ENCODE assay signal across 8 mouse cellular contexts in genomic region chr19:45302548-45303241, GRCm38 (mm10).
A peak's percentile ranks its signal among the peaks of the same experiment; 100 is the strongest.
DNase-seq lines count a peak whose midpoint lies in the region; ATAC-seq and TF ChIP-seq lines count a peak whose summit lies in the region.

No protein-coding gene starts in this region.

- peaks cover 23% of the 10 kb centered on the region for H3K27me3 ChIP-seq in kidney, postnatal 0 days (ENCODE audit: insufficient read depth, low read length)
- peaks cover 18% of the 10 kb centered on the region; the same call in 1 of the 2 replicates for H3K27me3 ChIP-seq in forebrain, embryonic 15.5 days
- H3K27me3 ChIP-seq in liver, embryonic 14.5 days (ENCODE audit: control insufficient read depth, insufficient read depth, low read length), result peaks cover 59% of the 10 kb centered on the region

- no peaks in the 10 kb centered on the region; the same call in 1 of the 2 replicates for H3K4me1 ChIP-seq in kidney, postnatal 0 days (replicated peaks; ENCODE audit: insufficient read depth, low read length)
- H3K4me1 ChIP-seq in forebrain, embryonic 15.5 days, result peaks cover 33% of the 10 kb centered on the region
- H3K4me1 ChIP-seq in liver, embryonic 14.5 days (replicated peaks; ENCODE audit: control insufficient read depth in 2 of 2, insufficient read depth in 2 of 2, low read length in 1 of 2), result peaks cover 0 to under 1% of the 10 kb centered on the region in 2 experiments; a peak in 1 of 4 replicates

- no peak overlapping the region for H3K27ac ChIP-seq in kidney, postnatal 0 days
- peak overlapping the region; percentile 97 for H3K27ac ChIP-seq in forebrain, embryonic 15.5 days (replicated peaks)
- H3K27ac ChIP-seq in liver, embryonic 14.5 days, result no peak overlapping the region

- no peak for TF ChIP-seq CTCF in kidney, postnatal 0 days (IDR thresholded peaks at IDR 0.05; ENCODE audit: low read depth)
- no peak for TF ChIP-seq CTCF in liver, embryonic 14.5 days (IDR thresholded peaks at IDR 0.05; ENCODE audit: low read depth)

- no peak for ATAC-seq in kidney, postnatal 0 days (replicated peaks; ENCODE audit: low FRiP score, low read depth)
- peak; percentile 34; the same call in 1 of the 2 replicates for ATAC-seq in forebrain, embryonic 15.5 days (replicated peaks)
- no peak for ATAC-seq in liver, embryonic 14.5 days (ENCODE audit: insufficient read depth)

- DNase-seq in kidney, postnatal 0 days (ENCODE audit: low spot score), result no peak
- DNase-seq in kidney, postnatal 36 days, result no peak
- DNase-seq in cerebellum, adult 18-20 months, result peak; percentile 70 to 72
- DNase-seq in liver, embryonic 14.5 days (ENCODE audit: low read depth in 3 of 3, low spot score in 3 of 3), result no peak
- no peak for DNase-seq in yolk sac, embryonic 10.5 days (ENCODE audit: low spot score)
- no peak for DNase-seq in ovary, postnatal 14 days (ENCODE audit: low spot score)
- DNase-seq in adipocyte (ENCODE audit: low spot score), result no peak

- no peaks in the 10 kb centered on the region for H3K36me3 ChIP-seq in kidney, postnatal 0 days (ENCODE audit: insufficient read depth, low read length)
- no peaks in the 10 kb centered on the region for H3K36me3 ChIP-seq in forebrain, embryonic 15.5 days
- no peaks in the 10 kb centered on the region for H3K36me3 ChIP-seq in liver, embryonic 14.5 days (replicated peaks; ENCODE audit: control insufficient read depth, insufficient read depth, low read depth)

- TF ChIP-seq EP300 in liver, embryonic 14.5 days (IDR thresholded peaks at IDR 0.05; ENCODE audit: low read depth), result no peak

- peak overlapping the region; percentile 60 for H3K4me3 ChIP-seq in kidney, postnatal 0 days (replicated peaks; ENCODE audit: low read depth, low read length)
- peak overlapping the region; percentile 54 for H3K4me3 ChIP-seq in forebrain, embryonic 15.5 days
- peak overlapping the region in 1 of 2 experiments; percentile 19; a peak in 2 of 4 replicates for H3K4me3 ChIP-seq in liver, embryonic 14.5 days (ENCODE audit: insufficient read depth in 1 of 2, low read depth in 2 of 2, low read length in 2 of 2)

- no peaks in the 10 kb centered on the region for H3K9me3 ChIP-seq in kidney, postnatal 0 days (replicated peaks; ENCODE audit: low read length)
- H3K9me3 ChIP-seq in forebrain, embryonic 15.5 days, result no peaks in the 10 kb centered on the region
- H3K9me3 ChIP-seq in liver, embryonic 14.5 days (ENCODE audit: control insufficient read depth, low read length), result no peaks in the 10 kb centered on the region

- WGBS in kidney, postnatal 0 days, result 19% methylated on average over 16 of the region's 16 CpGs
- WGBS in forebrain, embryonic 15.5 days, result 3% methylated on average over 16 of the region's 16 CpGs
- 8% methylated on average over 16 of the region's 16 CpGs for WGBS in liver, embryonic 14.5 days (ENCODE audit: insufficient replicate concordance)

- 0 out of 2 replicates have a peak overlapping the region, but pooled peaks have one; percentile 56 for H3K9ac ChIP-seq in kidney, postnatal 0 days (ENCODE audit: low read depth, low read length)
- peak overlapping the region; percentile 83 for H3K9ac ChIP-seq in forebrain, embryonic 15.5 days (replicated peaks)
- H3K9ac ChIP-seq in liver, embryonic 14.5 days (replicated peaks), result no peak overlapping the region

- peak overlapping the region; percentile 98 for H3K4me2 ChIP-seq in kidney, postnatal 0 days (ENCODE audit: low read length)
- H3K4me2 ChIP-seq in forebrain, embryonic 15.5 days (replicated peaks), result peak overlapping the region; percentile 93
- peak overlapping the region; percentile 56 for H3K4me2 ChIP-seq in liver, embryonic 14.5 days (ENCODE audit: low read depth)

Comparison
In these comparisons a context has a peak if more than half of its experiments do, and no peak if none do; other contexts are left out.
1. DNase-seq: peak in cerebellum, adult 18-20 months (2 of 2); none in kidney, postnatal 0 days (single experiment), kidney, postnatal 36 days (0 of 2), liver, embryonic 14.5 days (0 of 3), yolk sac, embryonic 10.5 days (single experiment), ovary, postnatal 14 days (single experiment) and adipocyte (single experiment).
2. Peak in every context shown above with its lines, with median percentiles within 50 percentile points of each other: H3K4me2 ChIP-seq.